Mouse (Mus musculus): Measurements from ENCODE around the gene Tapbp.

The Tapbp gene

GRCm38 (mm10) chr17:33965082-33965845, 49.6 kb downstream of the Tapbp start:
- DNase-seq (ENCODE audit: extremely low spot score), result no peak

- DNase-seq (ENCODE audit: extremely low spot score), result no peak
Measured at GRCm38 (mm10) chr17:33965846-33966550, 50.3 kb downstream of the Tapbp start.

GRCm38 (mm10) chr17:33968489-33968888, 52.8 kb downstream of the Tapbp start:
- peak; percentile 86 for DNase-seq (ENCODE audit: extremely low spot score)

GRCm38 (mm10) chr17:33968927-33969326, 53.2 kb downstream of the Tapbp start:
- no peak for DNase-seq (ENCODE audit: extremely low spot score)

- DNase-seq (ENCODE audit: extremely low spot score), result no peak
Measured at GRCm38 (mm10) chr17:33969394-33969793, 53.7 kb downstream of the Tapbp start.

- no peak for DNase-seq (ENCODE audit: extremely low spot score)
Measured at GRCm38 (mm10) chr17:33972691-33973090, 57.0 kb downstream of the Tapbp start.

- DNase-seq (ENCODE audit: extremely low spot score), result no peak
Measured at GRCm38 (mm10) chr17:33973572-33973971, 57.9 kb downstream of the Tapbp start.

- DNase-seq (ENCODE audit: extremely low spot score), result no peak
Measured at GRCm38 (mm10) chr17:33977861-33978557, 62.3 kb downstream of the Tapbp start.

GRCm38 (mm10) chr17:33978631-33979031, 62.9 kb downstream of the Tapbp start:
- peak; percentile 48 for DNase-seq (ENCODE audit: extremely low spot score)

Data from embryo, embryonic 9.5 days (tissue).